Mouse (Mus musculus) stomach, postnatal 0 days (tissue): ENCODE data around the gene Dst.

Experiments
- CTCF ChIP-seq: IDR thresholded peaks from 2 replicates; pipeline ENCODE4 v1.5.1; 2016; ENCODE audit warnings: antibody characterized with exemption, low read depth, mild to moderate bottlenecking, moderate library complexity
- EP300 ChIP-seq: optimal IDR thresholded peaks from 2 replicates; pipeline ENCODE3; 2016; ENCODE audit warnings: antibody characterized with exemption

DNA sequence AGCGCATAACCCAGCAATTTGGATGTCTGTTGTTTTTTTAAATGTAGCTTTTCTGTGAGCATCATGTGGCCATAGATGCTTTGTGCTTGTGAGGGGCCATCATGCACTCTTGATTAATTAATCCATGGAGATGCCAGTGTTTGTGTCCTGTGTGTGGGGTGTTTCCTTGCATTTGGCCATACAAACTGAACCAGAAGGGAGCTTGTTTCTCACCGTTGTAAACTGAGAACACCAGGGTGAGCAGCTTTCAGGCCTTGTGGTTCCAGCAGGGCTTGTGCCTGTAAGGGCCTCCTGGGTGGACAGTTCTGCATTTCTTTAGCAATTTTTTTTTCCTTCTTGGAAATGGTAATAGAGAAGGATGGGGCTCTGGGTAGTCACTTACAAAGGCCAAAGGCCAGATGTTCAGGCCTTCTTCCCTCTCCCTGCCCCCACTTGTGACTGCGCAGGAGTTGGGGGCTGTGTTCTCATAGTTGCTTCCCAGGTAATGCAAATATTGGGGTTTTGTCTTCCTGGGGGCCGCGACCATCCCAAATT lies 98.9 kb downstream of the Dst start:
- no peak for TF ChIP-seq CTCF
- TF ChIP-seq EP300, result no peak
